In the genomic region with DNA sequence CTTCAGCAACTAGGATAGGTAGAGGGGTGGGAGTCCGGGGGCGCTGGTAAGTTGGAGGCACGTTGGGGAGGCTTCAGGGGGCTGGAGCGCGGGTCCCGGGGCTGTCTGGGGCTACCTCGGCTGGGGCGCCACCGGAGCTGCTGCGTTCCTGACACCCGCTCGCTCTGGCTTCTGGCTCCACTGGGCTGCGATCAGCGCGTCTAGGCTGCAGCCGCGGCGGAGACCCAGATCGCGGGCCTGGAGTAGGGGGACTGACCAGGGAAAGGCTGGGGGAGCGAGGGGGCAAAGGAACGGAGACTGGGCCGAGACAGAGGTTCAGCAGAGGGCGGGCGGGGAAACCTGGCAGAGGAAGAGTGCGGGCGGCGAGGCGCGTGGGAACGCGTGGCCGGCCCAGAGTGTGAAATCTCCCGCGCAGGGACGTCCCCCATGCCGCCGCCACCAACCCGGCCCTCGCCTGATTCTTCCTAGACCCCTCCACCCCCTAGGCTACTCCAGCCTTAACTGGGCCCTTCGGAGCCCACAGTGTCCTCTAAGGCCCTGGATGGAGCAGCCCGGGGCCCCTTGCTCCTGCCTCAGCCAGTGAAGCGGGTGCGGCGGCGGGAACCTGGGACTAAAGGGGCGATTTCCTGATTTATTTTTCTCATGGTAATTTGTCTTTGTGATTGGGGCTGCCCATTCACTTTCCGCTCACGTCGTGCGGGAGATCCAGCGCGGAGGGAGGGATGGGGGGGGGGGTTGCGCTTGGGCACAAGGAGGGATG, we compare ENCODE assay signal across 8 mouse cellular contexts. TPM values are rescaled to one million over a fixed set of nuclear protein-coding genes. Genes with fewer than 3 reads are reported as not detected.
DNase-seq lines count a peak whose midpoint lies in the region; ATAC-seq lines count a peak whose summit lies in the region.

No protein-coding gene starts in this region.

- intact Hi-C loops in left cerebral cortex, postnatal 4 days (cut with DNase I): loop anchor here (5.0 kb wide), 1 partner anchor 85 kb away; no protein-coding TSS in a partner anchor

- peak overlapping the region; percentile 68 for H3K4me3 ChIP-seq in heart, embryonic 15.5 days
- peak overlapping the region; percentile 79 for H3K4me3 ChIP-seq in neural tube, embryonic 12.5 days

- H3K4me2 ChIP-seq in heart, embryonic 15.5 days: peak overlapping the region; percentile 95
- H3K4me2 ChIP-seq in neural tube, embryonic 12.5 days (replicated peaks): peak overlapping the region; percentile 82

- H3K27me3 ChIP-seq in heart, embryonic 15.5 days: peaks cover 79% of the 10 kb centered on the region
- H3K27me3 ChIP-seq in neural tube, embryonic 12.5 days (replicated peaks): 0 out of 2 replicates have a peak, but pooled peaks cover 2% of the 10 kb centered on the region

- DNase-seq in cerebellum, adult 11-12 months: peak; percentile 14
- peak; percentile 42 for DNase-seq in right cerebral cortex, postnatal 10 days (ENCODE audit: low spot score in 2 of 2)
- no peak for DNase-seq in right cerebral cortex, postnatal 36 days (ENCODE audit: low spot score in 2 of 2)
- DNase-seq in left cerebral cortex, postnatal 4 days: peak; percentile 27
- DNase-seq in thymus, postnatal 36 days: no peak

- no peaks in the 10 kb centered on the region for H3K36me3 ChIP-seq in heart, embryonic 15.5 days
- H3K36me3 ChIP-seq in neural tube, embryonic 12.5 days: peaks cover 4% of the 10 kb centered on the region; the same call in 1 of the 2 replicates

- H3K9me3 ChIP-seq in heart, embryonic 15.5 days (replicated peaks): no peaks in the 10 kb centered on the region
- no peaks in the 10 kb centered on the region for H3K9me3 ChIP-seq in neural tube, embryonic 12.5 days

- peaks cover 29% of the 10 kb centered on the region for H3K4me1 ChIP-seq in heart, embryonic 15.5 days (replicated peaks)
- peaks cover 21% of the 10 kb centered on the region; the same call in 1 of the 2 replicates for H3K4me1 ChIP-seq in neural tube, embryonic 12.5 days

- H3K27ac ChIP-seq in heart, embryonic 15.5 days: no peak overlapping the region
- H3K27ac ChIP-seq in neural tube, embryonic 12.5 days: peak overlapping the region; percentile 66; the same call in 1 of the 2 replicates

- H3K9ac ChIP-seq in heart, embryonic 15.5 days: peak overlapping the region; percentile 60
- H3K9ac ChIP-seq in neural tube, embryonic 12.5 days: peak overlapping the region; percentile 87

- ATAC-seq in cerebellum, adult (ENCODE audit: insufficient number of reproducible peaks, low FRiP score, low TSS enrichment): no peak; the same call in 1 of the 2 replicates
- 0 out of 2 replicates have a peak, but pooled peaks have one; percentile 8 for ATAC-seq in heart, embryonic 15.5 days (replicated peaks; ENCODE audit: insufficient number of reproducible peaks, insufficient read depth, low FRiP score, low read depth)
- ATAC-seq in neural tube, embryonic 12.5 days (ENCODE audit: low FRiP score, low read depth): peak; percentile 53

- under 1% methylated on average over 53 of the region's 54 CpGs for WGBS in heart, embryonic 15.5 days
- under 1% methylated on average over 52 of the region's 54 CpGs for whole genome bisulfite sequencing in neural tube, embryonic 12.5 days

RNA-seq across cellular contexts. Expression of a gene that starts 0.9 kb away (rescaled TPM):
- polyA plus RNA-seq in heart, embryonic 15.5 days (2015; fragmentation: Nextera tagmentation; extraction: Ambion mirVana): 1.8 and 2.9 TPM in 2 replicates
- total RNA-seq in left cerebral cortex, postnatal 4 days (2021): 10 to 100 TPM; 29.9 to 30.5 TPM
- polyA plus RNA-seq in neural tube, embryonic 12.5 days (2016; fragmentation: Nextera tagmentation; extraction: Ambion mirVana): 43.2 and 46.1 TPM in 2 replicates

RNA-seq across cellular contexts. Expression of a gene that starts 51.2 kb away (rescaled TPM):
- 26.7 and 33.4 TPM in 2 replicates for polyA plus RNA-seq in heart, embryonic 15.5 days (2015; fragmentation: Nextera tagmentation; extraction: Ambion mirVana)
- total RNA-seq in left cerebral cortex, postnatal 4 days (2021): 1 to 10 TPM; 6.6 to 7.4 TPM
- polyA plus RNA-seq in neural tube, embryonic 12.5 days (2016; fragmentation: Nextera tagmentation; extraction: Ambion mirVana): 21.9 and 24.0 TPM in 2 replicates

Comparison
In these comparisons a context has a peak if more than half of its experiments do, and no peak if none do; other contexts are left out.
1. DNase-seq: peak in cerebellum, adult 11-12 months (single experiment), right cerebral cortex, postnatal 10 days (2 of 2) and left cerebral cortex, postnatal 4 days (single experiment); none in right cerebral cortex, postnatal 36 days (0 of 2) and thymus, postnatal 36 days (0 of 2).
2. RNA of a gene that starts 0.9 kb away (polyA plus RNA-seq): 43.2 to 46.1 TPM in neural tube, embryonic 12.5 days; 1.8 to 2.9 TPM in heart, embryonic 15.5 days; every median in the first group is over 10 times any median in the second.